Mouse (Mus musculus): ENCODE measurements around the gene Ly6c2. TPM values are rescaled to one million over a fixed set of nuclear protein-coding genes. Genes with fewer than 3 reads are reported as not detected.
"Not testable (repeated sequence)": the region's sequence is repeated elsewhere in the genome, so short reads cannot be mapped to it uniquely, and the experiment has no call there.

The Ly6c2 gene
- polyA plus RNA-seq, 2 experiments = 0.77 to 1.4 TPM

DNA sequence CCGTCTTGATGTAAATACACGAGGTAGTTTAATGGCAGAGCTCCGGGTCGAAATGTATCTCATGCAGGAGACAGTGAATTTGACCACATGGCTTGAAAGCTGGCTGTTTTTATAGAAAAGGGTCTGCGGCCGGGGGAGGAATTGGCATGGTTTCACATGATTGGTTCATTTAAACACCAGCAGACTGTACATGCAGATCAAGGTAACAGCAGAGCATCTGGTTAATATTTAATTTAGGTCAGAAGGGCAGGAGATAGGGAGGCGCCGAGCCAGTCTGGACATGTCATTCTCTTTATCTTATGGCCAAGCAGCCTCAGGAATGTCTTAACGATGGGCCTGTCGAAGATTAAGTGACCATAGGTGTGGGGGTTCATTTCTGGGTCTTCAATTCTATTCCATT, 12.5 kb downstream of the Ly6c2 start:
- WGBS = 76% methylated on average over 10 of the region's 10 CpGs
- Histone ChIP-seq H3K4me2 (replicated peaks; ENCODE audit: low read depth, low read length, severe bottlenecking) (no peak overlapping the region), H3K36me3 (ENCODE audit: control insufficient read depth, insufficient read depth, low read length) (no peaks in the 10 kb centered on the region), H3K27me3 (ENCODE audit: control insufficient read depth, insufficient read depth, low read length) (no peaks in the 10 kb centered on the region), H3K27ac (replicated peaks; ENCODE audit: low read depth, low read length) (no peak overlapping the region), H3K9me3 (ENCODE audit: control insufficient read depth, low read length) (no peaks in the 10 kb centered on the region), H3K9ac (ENCODE audit: low read depth, low read length, severe bottlenecking) (no peak overlapping the region), H3K4me3 (replicated peaks; ENCODE audit: low read length) (no peak overlapping the region), H3K4me1 (ENCODE audit: control insufficient read depth, insufficient read depth, low read length) (no peaks in the 10 kb centered on the region)
- TF ChIP-seq POLR2A (IDR thresholded peaks at IDR 0.05; ENCODE audit: borderline replicate concordance, extremely low read depth, insufficient read depth, insufficient read length) = no peak
- DNase-seq (ENCODE audit: low spot score) (no peak), ATAC-seq (ENCODE audit: low FRiP score, low read depth) (no peak)

DNA sequence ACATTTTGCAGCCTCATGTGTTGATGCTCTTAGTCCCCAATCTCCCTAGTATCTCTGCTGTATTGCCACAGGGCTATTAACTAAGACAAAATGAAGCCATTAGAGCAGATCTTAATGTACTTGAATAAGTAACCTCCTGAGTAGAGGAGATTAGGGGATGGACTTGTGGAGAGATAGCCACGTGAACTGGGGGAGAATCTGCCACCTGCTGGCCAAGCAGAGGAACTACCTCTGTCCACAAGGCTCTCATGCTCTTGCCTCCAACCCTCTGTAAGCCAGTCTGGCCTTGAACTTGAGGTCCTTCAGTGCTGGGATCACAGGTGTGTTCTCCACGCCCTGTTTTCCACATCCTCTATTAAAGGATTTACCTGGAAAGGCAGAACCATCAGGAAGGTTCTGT, 23.7 kb downstream of the Ly6c2 start:
- not testable (repeated sequence) for H3K4me1 ChIP-seq (ENCODE audit: control insufficient read depth, insufficient read depth, low read length); H3K9ac ChIP-seq (ENCODE audit: low read depth, low read length, severe bottlenecking); H3K36me3 ChIP-seq (ENCODE audit: control insufficient read depth, insufficient read depth, low read length); ATAC-seq (ENCODE audit: low FRiP score, low read depth); H3K4me3 ChIP-seq (replicated peaks; ENCODE audit: low read length); H3K9me3 ChIP-seq (ENCODE audit: control insufficient read depth, low read length); H3K27ac ChIP-seq (replicated peaks; ENCODE audit: low read depth, low read length); H3K27me3 ChIP-seq (ENCODE audit: control insufficient read depth, insufficient read depth, low read length); DNase-seq (ENCODE audit: low spot score); H3K4me2 ChIP-seq (replicated peaks; ENCODE audit: low read depth, low read length, severe bottlenecking)
- 10% methylated on average over 2 of the region's 2 CpGs for WGBS

DNA sequence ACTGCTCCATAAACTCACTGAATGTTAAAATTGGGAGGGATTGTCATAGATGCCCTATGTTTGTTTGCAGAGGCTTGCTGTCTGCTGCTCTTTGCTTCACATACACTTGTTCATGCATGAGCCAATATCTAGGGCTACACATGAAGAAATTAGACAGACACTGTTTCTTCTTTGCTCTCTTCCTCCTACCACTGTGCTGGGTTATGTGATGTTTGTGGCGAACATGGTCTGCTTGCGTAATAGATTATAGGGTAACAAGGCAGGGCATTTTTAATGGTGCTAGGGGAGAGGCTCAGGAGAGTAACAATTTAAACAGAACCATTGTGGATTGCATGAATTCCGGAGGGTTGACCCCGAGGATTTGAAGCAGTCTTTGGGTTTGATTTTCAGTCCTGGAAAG, 41.8 kb downstream of the Ly6c2 start:
- Histone ChIP-seq H3K27me3 (ENCODE audit: control insufficient read depth, insufficient read depth, low read length) (no peaks in the 10 kb centered on the region), H3K36me3 (ENCODE audit: control insufficient read depth, insufficient read depth, low read length) (no peaks in the 10 kb centered on the region), H3K4me1 (ENCODE audit: control insufficient read depth, insufficient read depth, low read length) (no peaks in the 10 kb centered on the region), H3K9ac (ENCODE audit: low read depth, low read length, severe bottlenecking) (no peak overlapping the region), H3K4me3 (replicated peaks; ENCODE audit: low read length) (no peak overlapping the region), H3K9me3 (ENCODE audit: control insufficient read depth, low read length) (no peaks in the 10 kb centered on the region), H3K4me2 (replicated peaks; ENCODE audit: low read depth, low read length, severe bottlenecking) (no peak overlapping the region), H3K27ac (replicated peaks; ENCODE audit: low read depth, low read length) (no peak overlapping the region)
- DNase-seq (ENCODE audit: low spot score) (no peak), ATAC-seq (ENCODE audit: low FRiP score, low read depth) (no peak)
- no peak for TF ChIP-seq POLR2A (IDR thresholded peaks at IDR 0.05; ENCODE audit: borderline replicate concordance, extremely low read depth, insufficient read depth, insufficient read length)
- WGBS = 79% methylated on average over 4 of the region's 4 CpGs

DNA sequence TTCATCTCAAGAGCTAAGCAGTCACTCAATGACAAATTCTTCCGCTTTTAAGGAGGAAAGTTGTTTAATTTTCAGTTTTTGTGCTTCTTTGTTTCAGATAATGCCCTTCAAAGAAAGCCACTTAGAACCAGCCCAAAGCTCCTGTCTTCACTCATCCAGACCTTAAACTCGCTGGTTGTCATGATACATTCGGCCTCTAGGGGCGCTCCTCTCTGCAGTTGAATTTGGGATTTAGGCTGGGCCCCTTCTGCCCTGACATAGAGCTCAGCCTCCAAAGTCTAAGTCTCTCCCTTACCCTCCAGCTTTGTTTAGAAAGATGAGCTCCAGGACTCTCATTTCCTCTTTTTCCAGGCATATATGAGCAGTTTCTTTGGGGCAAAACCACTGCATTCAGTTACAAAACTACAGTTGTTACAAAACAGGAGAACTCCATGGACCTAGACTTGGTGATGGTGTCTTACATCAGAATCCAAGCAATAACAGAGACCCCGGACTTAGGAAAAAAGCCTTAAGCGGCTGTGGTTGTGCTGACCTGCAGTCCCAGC, 49.7 kb downstream of the Ly6c2 start:
- WGBS = 28% methylated on average over 6 of the region's 6 CpGs
- not testable (repeated sequence) for H3K4me2 ChIP-seq (replicated peaks; ENCODE audit: low read depth, low read length, severe bottlenecking); H3K4me3 ChIP-seq (replicated peaks; ENCODE audit: low read length); H3K4me1 ChIP-seq (ENCODE audit: control insufficient read depth, insufficient read depth, low read length); ATAC-seq (ENCODE audit: low FRiP score, low read depth); H3K9me3 ChIP-seq (ENCODE audit: control insufficient read depth, low read length); DNase-seq (ENCODE audit: low spot score); H3K36me3 ChIP-seq (ENCODE audit: control insufficient read depth, insufficient read depth, low read length); H3K27ac ChIP-seq (replicated peaks; ENCODE audit: low read depth, low read length); H3K27me3 ChIP-seq (ENCODE audit: control insufficient read depth, insufficient read depth, low read length); H3K9ac ChIP-seq (ENCODE audit: low read depth, low read length, severe bottlenecking)

DNA sequence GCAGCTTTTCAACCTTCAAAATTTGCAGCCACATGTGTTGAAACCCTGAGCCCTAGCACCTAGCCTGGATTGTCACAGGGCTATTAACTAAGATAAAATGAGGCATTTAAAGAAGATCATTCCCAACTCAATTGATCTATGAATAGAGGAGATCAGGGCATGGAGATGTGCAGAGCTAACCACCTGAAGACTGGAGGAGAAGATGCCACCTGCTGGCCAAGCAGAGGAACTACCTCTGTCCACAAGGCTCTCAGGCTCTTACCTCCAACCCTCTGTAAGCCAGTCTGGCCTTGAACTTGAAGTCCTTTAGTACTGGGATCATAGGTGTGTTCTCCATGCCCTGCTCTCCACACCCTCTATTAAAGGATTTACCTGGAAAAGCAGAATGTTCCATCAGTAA, 51.3 kb downstream of the Ly6c2 start:
- TF ChIP-seq POLR2A (IDR thresholded peaks at IDR 0.05; ENCODE audit: borderline replicate concordance, extremely low read depth, insufficient read depth, insufficient read length) = no peak
- no peaks in the 10 kb centered on the region for H3K27me3 ChIP-seq (ENCODE audit: control insufficient read depth, insufficient read depth, low read length)
- no peak overlapping the region for H3K27ac ChIP-seq (replicated peaks; ENCODE audit: low read depth, low read length)
- peak; percentile 5 for DNase-seq (ENCODE audit: low spot score)
- no peaks in the 10 kb centered on the region for H3K36me3 ChIP-seq (ENCODE audit: control insufficient read depth, insufficient read depth, low read length)
- H3K9me3 ChIP-seq (ENCODE audit: control insufficient read depth, low read length) = no peaks in the 10 kb centered on the region
- no peak for ATAC-seq (ENCODE audit: low FRiP score, low read depth)
- no peak overlapping the region for H3K4me2 ChIP-seq (replicated peaks; ENCODE audit: low read depth, low read length, severe bottlenecking)
- H3K4me1 ChIP-seq (ENCODE audit: control insufficient read depth, insufficient read depth, low read length) = no peaks in the 10 kb centered on the region
- H3K4me3 ChIP-seq (replicated peaks; ENCODE audit: low read length) = no peak overlapping the region
- no peak overlapping the region for H3K9ac ChIP-seq (ENCODE audit: low read depth, low read length, severe bottlenecking)

Other genes starting within 250 kb of the Ly6c2 start
- gene 2010109I03Rik, start 214.9 kb downstream of the Ly6c2 start, polyA plus RNA-seq (2012; rRNA removed) = not detected in 2 replicates
- gene 2010109I03Rik, start 214.9 kb downstream of the Ly6c2 start, polyA plus RNA-seq (2014; fragmentation: Nextera tagmentation; extraction: Ambion mirVana) = not detected in 2 replicates
- not detected in 2 replicates for gene Ly6i, start 128.5 kb downstream of the Ly6c2 start, polyA plus RNA-seq (2012; rRNA removed)
- 0.23 TPM in 1 of 2 replicates, not detected in the other for gene Ly6i, start 128.5 kb downstream of the Ly6c2 start, polyA plus RNA-seq (2014; fragmentation: Nextera tagmentation; extraction: Ambion mirVana)
- gene Ly6a, start 113.9 kb downstream of the Ly6c2 start, polyA plus RNA-seq (2012; rRNA removed) = 1.7 and 2.5 TPM in 2 replicates
- 3.1 and 4.0 TPM in 2 replicates for gene Ly6a, start 113.9 kb downstream of the Ly6c2 start, polyA plus RNA-seq (2014; fragmentation: Nextera tagmentation; extraction: Ambion mirVana)
- gene Ly6c1, start 63.1 kb downstream of the Ly6c2 start, polyA plus RNA-seq (2012; rRNA removed) = 7.1 and 8.8 TPM in 2 replicates
- 10.2 and 12.2 TPM in 2 replicates for gene Ly6c1, start 63.1 kb downstream of the Ly6c2 start, polyA plus RNA-seq (2014; fragmentation: Nextera tagmentation; extraction: Ambion mirVana)
- gene Ly6g, start 43.3 kb upstream of the Ly6c2 start, polyA plus RNA-seq (2012; rRNA removed) = 0.06 and 0.14 TPM in 2 replicates
- gene Ly6g, start 43.3 kb upstream of the Ly6c2 start, polyA plus RNA-seq (2014; fragmentation: Nextera tagmentation; extraction: Ambion mirVana) = 0.29 TPM in 1 of 2 replicates, not detected in the other
- not detected in 2 replicates for gene BC025446, start 104.4 kb upstream of the Ly6c2 start, polyA plus RNA-seq (2012; rRNA removed)
- gene BC025446, start 104.4 kb upstream of the Ly6c2 start, polyA plus RNA-seq (2014; fragmentation: Nextera tagmentation; extraction: Ambion mirVana) = not detected in 2 replicates
- gene Ly6f, start 156.5 kb upstream of the Ly6c2 start, polyA plus RNA-seq (2012; rRNA removed) = not detected in 2 replicates
- not detected in 2 replicates for gene Ly6f, start 156.5 kb upstream of the Ly6c2 start, polyA plus RNA-seq (2014; fragmentation: Nextera tagmentation; extraction: Ambion mirVana)